Mouse (Mus musculus): Measurements from ENCODE around the gene Arhgap10. TPM values are rescaled to one million over a fixed set of nuclear protein-coding genes. Genes with fewer than 3 reads are reported as not detected.

The Arhgap10 gene
- polyA plus RNA-seq, 1 experiment from 2014 or later, result 28.9 TPM

GRCm38 (mm10) chr8:77518201-77519115, 705 bp upstream of the Arhgap10 start:
- no peaks in the 10 kb centered on the region for H3K36me3 ChIP-seq (ENCODE audit: control insufficient read depth, insufficient read depth, low read length)
- no peaks in the 10 kb centered on the region for H3K27me3 ChIP-seq (replicated peaks; ENCODE audit: control insufficient read depth, insufficient read depth, low read length)
- peak overlapping the region; percentile 88 for H3K9ac ChIP-seq (ENCODE audit: low read depth, low read length)
- H3K4me1 ChIP-seq (ENCODE audit: control insufficient read depth, insufficient read depth, low read length), result peaks cover 20% of the 10 kb centered on the region
- peak; percentile 71 for ATAC-seq
- 6% methylated on average over 33 of the region's 33 CpGs for WGBS
- H3K27ac ChIP-seq (ENCODE audit: low read length), result peak overlapping the region; percentile 84
- peak overlapping the region; percentile 83 for H3K4me2 ChIP-seq (ENCODE audit: low read depth, low read length)
- H3K9me3 ChIP-seq (ENCODE audit: control insufficient read depth, low read length), result no peaks in the 10 kb centered on the region
- peak overlapping the region; percentile 93 for H3K4me3 ChIP-seq (ENCODE audit: low read length)

GRCm38 (mm10) chr8:77516845-77517244, 908 bp downstream of the Arhgap10 start:
- H3K36me3 ChIP-seq (ENCODE audit: control insufficient read depth, insufficient read depth, low read length), result no peaks in the 10 kb centered on the region
- H3K9ac ChIP-seq (ENCODE audit: low read depth, low read length), result peak overlapping the region; percentile 88
- H3K4me1 ChIP-seq (ENCODE audit: control insufficient read depth, insufficient read depth, low read length), result peaks cover 18% of the 10 kb centered on the region
- no peaks in the 10 kb centered on the region for H3K9me3 ChIP-seq (ENCODE audit: control insufficient read depth, low read length)
- H3K27me3 ChIP-seq (replicated peaks; ENCODE audit: control insufficient read depth, insufficient read depth, low read length), result no peaks in the 10 kb centered on the region
- H3K27ac ChIP-seq (ENCODE audit: low read length), result peak overlapping the region; percentile 92
- H3K4me2 ChIP-seq (ENCODE audit: low read depth, low read length), result peak overlapping the region; percentile 83
- WGBS, result 3% methylated on average over 10 of the region's 10 CpGs
- ATAC-seq, result peak; percentile 40
- H3K4me3 ChIP-seq (ENCODE audit: low read length), result peak overlapping the region; percentile 93

- H3K36me3 ChIP-seq (ENCODE audit: control insufficient read depth, insufficient read depth, low read length), result no peaks in the 10 kb centered on the region
- H3K27me3 ChIP-seq (replicated peaks; ENCODE audit: control insufficient read depth, insufficient read depth, low read length), result no peaks in the 10 kb centered on the region
- no peaks in the 10 kb centered on the region for H3K9me3 ChIP-seq (ENCODE audit: control insufficient read depth, low read length)
- ATAC-seq, result no peak
- 0 out of 2 replicates have a peak overlapping the region, but pooled peaks have one; percentile 15 for H3K9ac ChIP-seq (ENCODE audit: low read depth, low read length)
- peak overlapping the region; percentile 93 for H3K4me3 ChIP-seq (ENCODE audit: low read length)
- peak overlapping the region; percentile 83 for H3K4me2 ChIP-seq (ENCODE audit: low read depth, low read length)
- H3K27ac ChIP-seq (ENCODE audit: low read length), result no peak overlapping the region
- WGBS, result 69% methylated on average over 8 of the region's 8 CpGs
- H3K4me1 ChIP-seq (ENCODE audit: control insufficient read depth, insufficient read depth, low read length), result peaks cover 18% of the 10 kb centered on the region
These were observed 2.0 kb downstream of the Arhgap10 start for GRCm38 (mm10) chr8:77515786-77516185.

GRCm38 (mm10) chr8:77515201-77515600, 2.6 kb downstream of the Arhgap10 start:
- Histone ChIP-seq H3K27me3 (replicated peaks; ENCODE audit: control insufficient read depth, insufficient read depth, low read length) (no peaks in the 10 kb centered on the region), H3K4me3 (ENCODE audit: low read length) (no peak overlapping the region), H3K4me1 (ENCODE audit: control insufficient read depth, insufficient read depth, low read length) (peaks cover 18% of the 10 kb centered on the region), H3K4me2 (ENCODE audit: low read depth, low read length) (no peak overlapping the region), H3K27ac (ENCODE audit: low read length) (no peak overlapping the region), H3K9me3 (ENCODE audit: control insufficient read depth, low read length) (no peaks in the 10 kb centered on the region), H3K36me3 (ENCODE audit: control insufficient read depth, insufficient read depth, low read length) (no peaks in the 10 kb centered on the region), H3K9ac (ENCODE audit: low read depth, low read length) (no peak overlapping the region)
- no peak for ATAC-seq
- 91% methylated on average over 8 of the region's 8 CpGs for WGBS

- Histone ChIP-seq H3K4me2 (ENCODE audit: low read depth, low read length) (no peak overlapping the region), H3K4me1 (ENCODE audit: control insufficient read depth, insufficient read depth, low read length) (peaks cover 18% of the 10 kb centered on the region), H3K27me3 (replicated peaks; ENCODE audit: control insufficient read depth, insufficient read depth, low read length) (no peaks in the 10 kb centered on the region), H3K4me3 (ENCODE audit: low read length) (no peak overlapping the region), H3K36me3 (ENCODE audit: control insufficient read depth, insufficient read depth, low read length) (no peaks in the 10 kb centered on the region), H3K9me3 (ENCODE audit: control insufficient read depth, low read length) (no peaks in the 10 kb centered on the region), H3K27ac (ENCODE audit: low read length) (no peak overlapping the region), H3K9ac (ENCODE audit: low read depth, low read length) (no peak overlapping the region)
- 69% methylated on average over 13 of the region's 13 CpGs for WGBS
- ATAC-seq, result no peak
These were observed 5.8 kb downstream of the Arhgap10 start for GRCm38 (mm10) chr8:77511750-77512493.

GRCm38 (mm10) chr8:77510426-77510825, 7.3 kb downstream of the Arhgap10 start:
- Histone ChIP-seq H3K4me3 (ENCODE audit: low read length) (no peak overlapping the region), H3K9me3 (ENCODE audit: control insufficient read depth, low read length) (no peaks in the 10 kb centered on the region), H3K9ac (ENCODE audit: low read depth, low read length) (peak overlapping the region; percentile 10; the same call in 1 of the 2 replicates), H3K27ac (ENCODE audit: low read length) (no peak overlapping the region), H3K36me3 (ENCODE audit: control insufficient read depth, insufficient read depth, low read length) (no peaks in the 10 kb centered on the region), H3K4me2 (ENCODE audit: low read depth, low read length) (no peak overlapping the region), H3K4me1 (ENCODE audit: control insufficient read depth, insufficient read depth, low read length) (peaks cover 8% of the 10 kb centered on the region; the same call in 1 of the 2 replicates), H3K27me3 (replicated peaks; ENCODE audit: control insufficient read depth, insufficient read depth, low read length) (no peaks in the 10 kb centered on the region)
- no peak for ATAC-seq
- 75% methylated on average over 3 of the region's 3 CpGs for WGBS

- Histone ChIP-seq H3K4me3 (ENCODE audit: low read length) (no peak overlapping the region), H3K36me3 (ENCODE audit: control insufficient read depth, insufficient read depth, low read length) (no peaks in the 10 kb centered on the region), H3K4me2 (ENCODE audit: low read depth, low read length) (no peak overlapping the region), H3K27me3 (replicated peaks; ENCODE audit: control insufficient read depth, insufficient read depth, low read length) (no peaks in the 10 kb centered on the region), H3K9me3 (ENCODE audit: control insufficient read depth, low read length) (no peaks in the 10 kb centered on the region), H3K4me1 (ENCODE audit: control insufficient read depth, insufficient read depth, low read length) (peaks cover 6% of the 10 kb centered on the region), H3K9ac (ENCODE audit: low read depth, low read length) (no peak overlapping the region), H3K27ac (ENCODE audit: low read length) (no peak overlapping the region)
- 82% methylated on average over 7 of the region's 7 CpGs for WGBS
- ATAC-seq, result peak; percentile 24; the same call in 1 of the 2 replicates
These were observed 8.7 kb downstream of the Arhgap10 start for GRCm38 (mm10) chr8:77509044-77509443.

GRCm38 (mm10) chr8:77507510-77508035, 10.2 kb downstream of the Arhgap10 start:
- H3K9ac ChIP-seq (ENCODE audit: low read depth, low read length), result no peak overlapping the region
- no peaks in the 10 kb centered on the region for H3K27me3 ChIP-seq (replicated peaks; ENCODE audit: control insufficient read depth, insufficient read depth, low read length)
- peaks cover 5% of the 10 kb centered on the region for H3K4me1 ChIP-seq (ENCODE audit: control insufficient read depth, insufficient read depth, low read length)
- no peak overlapping the region for H3K4me2 ChIP-seq (ENCODE audit: low read depth, low read length)
- ATAC-seq, result no peak
- no peaks in the 10 kb centered on the region for H3K36me3 ChIP-seq (ENCODE audit: control insufficient read depth, insufficient read depth, low read length)
- 71% methylated on average over 10 of the region's 10 CpGs for WGBS
- no peak overlapping the region for H3K4me3 ChIP-seq (ENCODE audit: low read length)
- no peaks in the 10 kb centered on the region for H3K9me3 ChIP-seq (ENCODE audit: control insufficient read depth, low read length)
- H3K27ac ChIP-seq (ENCODE audit: low read length), result no peak overlapping the region

- Histone ChIP-seq H3K4me1 (ENCODE audit: control insufficient read depth, insufficient read depth, low read length) (peaks cover 4% of the 10 kb centered on the region), H3K27ac (ENCODE audit: low read length) (no peak overlapping the region), H3K27me3 (replicated peaks; ENCODE audit: control insufficient read depth, insufficient read depth, low read length) (no peaks in the 10 kb centered on the region), H3K9me3 (ENCODE audit: control insufficient read depth, low read length) (no peaks in the 10 kb centered on the region), H3K9ac (ENCODE audit: low read depth, low read length) (no peak overlapping the region), H3K4me3 (ENCODE audit: low read length) (no peak overlapping the region), H3K4me2 (ENCODE audit: low read depth, low read length) (no peak overlapping the region), H3K36me3 (ENCODE audit: control insufficient read depth, insufficient read depth, low read length) (no peaks in the 10 kb centered on the region)
- 64% methylated on average over 7 of the region's 7 CpGs for WGBS
- ATAC-seq, result no peak
These were observed 11.2 kb downstream of the Arhgap10 start for GRCm38 (mm10) chr8:77506539-77506938.

All from intestine, embryonic 16.5 days (tissue).